Mouse (Mus musculus): ENCODE results near the gene Mitf.

- TF ChIP-seq POLR2A (IDR thresholded peaks at IDR 0.05; ENCODE audit: borderline replicate concordance, extremely low read depth, low read depth, low read length) (no peak), CTCF (IDR thresholded peaks at IDR 0.05; ENCODE audit: insufficient read depth, low read length) (no peak)
Measured at GRCm38 (mm10) chr6:97806781-97807743, at the start of gene Mitf.
